Mouse (Mus musculus): ENCODE measurements around the gene Mical2.

The Mical2 gene

DNA sequence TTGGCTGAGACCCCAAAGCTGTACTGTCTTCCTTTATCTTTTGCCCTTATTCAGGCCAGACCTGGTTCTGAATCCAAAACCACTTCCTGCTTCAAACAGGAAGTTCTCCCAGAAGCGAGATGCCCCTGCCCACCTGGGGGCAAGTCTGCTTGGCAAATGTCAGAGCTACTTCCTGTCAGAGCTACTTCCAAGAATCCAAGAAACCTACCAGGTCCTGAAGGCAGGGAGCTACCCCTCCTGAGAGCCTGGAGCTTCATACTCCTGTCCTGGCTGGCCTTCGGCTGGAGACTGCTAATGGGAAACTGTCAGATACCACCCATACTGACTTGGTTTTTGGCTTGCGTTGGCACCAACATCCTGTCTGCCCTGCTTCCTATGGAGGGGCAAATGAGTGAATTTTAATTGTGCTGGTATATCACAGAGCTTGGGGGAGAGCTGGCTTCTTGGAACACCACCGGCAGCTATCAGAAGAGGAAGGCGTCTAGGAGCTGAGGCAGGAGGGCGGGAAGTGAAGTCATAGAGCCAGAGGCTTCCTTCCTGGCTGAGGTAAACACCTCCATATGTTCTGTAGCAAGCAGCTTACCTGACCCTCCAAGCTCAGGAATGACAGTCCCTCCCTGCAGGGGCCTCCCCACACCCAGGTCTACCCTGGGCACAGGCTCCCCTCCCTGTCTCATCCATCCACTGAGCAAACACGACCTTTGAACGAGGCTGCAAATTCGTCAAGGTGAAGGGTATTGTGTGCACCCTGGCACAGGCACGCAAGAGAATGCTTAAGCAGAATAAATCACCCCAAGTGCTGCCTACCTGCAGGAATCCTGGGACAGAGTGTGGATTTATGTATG lies 17.1 kb upstream of the Mical2 start:
- DNase-seq (ENCODE audit: extremely low read depth, low read depth), result no peak

GRCm38 (mm10) chr7:112209621-112210020 lies 16.0 kb upstream of the Mical2 start:
- DNase-seq (ENCODE audit: extremely low read depth, low read depth), result no peak

DNA sequence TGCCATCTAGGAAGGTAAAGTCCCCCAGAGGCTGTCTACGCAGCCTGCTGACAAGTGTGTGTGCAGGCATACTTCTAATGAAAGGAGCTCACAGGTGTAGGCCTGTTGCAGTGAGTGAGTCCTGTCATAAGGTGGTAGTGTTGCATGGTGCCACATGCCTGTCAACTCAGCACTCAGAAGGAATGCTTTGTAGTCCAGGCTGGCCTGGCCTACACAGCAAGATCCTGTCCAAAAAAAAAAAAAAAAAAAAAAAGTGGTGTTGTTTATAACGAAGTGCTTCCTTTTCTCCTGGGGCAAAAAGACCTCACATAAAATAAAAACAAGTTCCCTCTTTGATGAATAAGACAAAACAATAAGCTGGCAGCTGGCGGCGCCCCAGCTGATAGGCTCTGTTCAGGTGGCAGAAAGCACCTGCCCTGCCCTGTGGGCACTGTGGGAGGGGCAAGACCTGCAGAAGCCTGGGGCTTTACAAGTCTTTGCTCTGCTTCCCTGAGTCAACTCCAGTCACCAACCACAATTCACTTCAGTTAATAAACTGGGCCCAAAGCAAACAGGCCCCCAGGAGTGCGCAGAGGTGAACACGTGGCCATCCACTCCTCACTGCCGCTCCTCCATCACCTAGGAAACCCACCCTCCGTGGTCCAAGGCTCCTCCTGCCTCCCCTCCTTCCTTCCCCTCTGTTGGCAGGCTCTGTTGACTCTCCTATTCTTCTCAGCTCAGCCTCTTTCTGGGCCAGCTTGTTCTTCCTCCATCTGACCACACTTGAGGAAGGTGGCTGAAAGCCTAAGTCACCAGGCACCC lies 12.5 kb upstream of the Mical2 start:
- DNase-seq (ENCODE audit: extremely low read depth, low read depth), result no peak

DNA sequence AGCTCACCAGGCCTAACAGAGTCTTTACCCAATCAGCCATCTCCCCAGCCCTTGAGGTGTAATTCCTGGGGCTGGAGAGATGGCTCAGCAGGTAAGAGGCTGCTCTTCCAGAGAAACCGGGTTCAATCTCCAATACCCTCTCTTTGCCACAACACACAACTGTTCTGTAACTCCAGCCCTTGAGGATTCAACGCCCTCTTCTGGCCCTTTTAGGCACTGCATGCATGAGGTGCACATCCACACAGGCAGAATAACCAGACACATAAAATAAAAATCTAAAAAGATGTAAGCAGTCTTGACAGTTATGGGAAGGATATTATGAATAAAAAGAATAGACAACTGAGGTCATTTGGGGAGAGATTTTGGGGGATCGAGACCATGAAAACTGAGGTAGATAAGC lies 9.8 kb upstream of the Mical2 start:
- no peak for DNase-seq (ENCODE audit: extremely low read depth, low read depth)

- no peak for DNase-seq (ENCODE audit: extremely low read depth, low read depth)
Measured at GRCm38 (mm10) chr7:112216720-112217119, 8.9 kb upstream of the Mical2 start.

GRCm38 (mm10) chr7:112217208-112217607 lies 8.4 kb upstream of the Mical2 start:
- DNase-seq (ENCODE audit: extremely low read depth, low read depth), result no peak

DNA sequence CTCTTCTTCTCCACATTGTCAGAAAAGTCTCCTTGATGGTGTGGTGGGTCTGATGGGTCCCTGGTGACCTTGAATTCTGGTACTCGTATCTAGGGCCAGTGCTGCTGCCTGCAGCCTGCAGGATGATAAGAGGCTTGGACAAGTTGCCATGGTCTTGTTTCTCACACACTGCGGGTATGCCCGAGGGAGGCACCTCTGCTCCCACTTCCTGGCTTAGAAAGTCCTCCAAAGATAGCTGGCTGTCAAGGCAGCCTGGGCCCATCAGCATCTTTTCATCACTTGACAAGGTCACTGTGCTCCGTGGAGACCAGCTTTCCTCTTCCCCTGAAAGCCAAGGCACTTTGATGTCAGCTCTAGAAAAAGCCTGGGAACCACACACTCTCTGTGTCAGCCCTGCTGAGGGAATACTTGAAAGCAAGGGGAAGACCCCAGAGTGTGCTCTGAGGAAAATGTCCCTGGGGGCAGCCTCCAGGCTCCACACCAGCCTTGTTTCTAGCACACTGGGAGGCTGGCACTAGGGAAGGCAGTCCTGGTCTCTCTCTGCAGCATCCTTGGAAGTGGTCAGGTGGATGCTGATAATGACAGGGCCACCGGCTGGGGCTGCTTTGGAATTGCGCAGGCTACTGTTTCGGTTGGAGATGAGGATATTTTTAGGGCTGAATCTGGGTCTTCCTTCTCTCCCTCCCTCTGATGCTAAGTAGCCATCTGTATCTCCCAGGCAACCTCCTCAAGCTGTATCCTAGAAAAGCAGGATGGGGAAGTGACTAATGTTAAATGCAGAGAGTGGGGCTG lies 2.7 kb upstream of the Mical2 start:
- DNase-seq (ENCODE audit: extremely low read depth, low read depth), result no peak

DNA sequence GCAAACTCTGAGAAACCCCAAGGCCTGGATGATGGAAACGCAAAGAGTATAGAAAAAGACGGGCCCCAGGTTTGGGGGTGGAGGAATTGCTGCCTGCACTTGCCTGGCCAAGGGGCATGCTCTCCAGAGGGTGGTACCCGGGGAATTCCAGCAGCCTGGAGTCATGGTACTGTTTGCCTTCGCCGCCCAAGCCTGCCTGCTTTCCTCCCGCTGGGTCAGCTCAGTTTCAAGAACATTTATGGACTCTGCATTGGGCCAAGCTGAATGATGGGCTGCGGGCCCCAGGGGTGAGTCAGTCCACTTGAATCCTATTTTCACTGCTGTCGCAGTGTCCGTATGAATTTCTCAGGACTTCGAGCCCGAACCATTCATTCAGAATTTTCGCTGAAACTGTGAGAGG lies 802 bp upstream of the Mical2 start:
- DNase-seq (ENCODE audit: extremely low read depth, low read depth), result no peak

- DNase-seq (ENCODE audit: extremely low read depth, low read depth), result no peak
Measured at GRCm38 (mm10) chr7:112226446-112227265, 1.0 kb downstream of the Mical2 start.

DNA sequence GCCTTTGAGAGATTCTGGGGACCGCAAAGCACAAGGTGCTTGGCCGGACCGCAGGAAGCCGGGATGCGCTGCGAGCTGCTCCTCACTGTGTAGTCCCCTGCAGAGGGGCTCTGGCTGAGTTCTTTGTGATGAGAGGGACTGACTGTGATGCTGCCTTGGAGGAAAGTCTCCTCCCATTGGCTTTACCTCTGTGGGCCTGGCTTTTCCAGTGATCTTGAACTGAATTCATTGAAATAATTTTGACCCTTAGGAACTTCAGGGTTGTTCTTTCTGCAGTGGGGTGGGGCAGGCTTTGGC lies 1.6 kb downstream of the Mical2 start:
- DNase-seq (ENCODE audit: extremely low read depth, low read depth), result no peak

DNA sequence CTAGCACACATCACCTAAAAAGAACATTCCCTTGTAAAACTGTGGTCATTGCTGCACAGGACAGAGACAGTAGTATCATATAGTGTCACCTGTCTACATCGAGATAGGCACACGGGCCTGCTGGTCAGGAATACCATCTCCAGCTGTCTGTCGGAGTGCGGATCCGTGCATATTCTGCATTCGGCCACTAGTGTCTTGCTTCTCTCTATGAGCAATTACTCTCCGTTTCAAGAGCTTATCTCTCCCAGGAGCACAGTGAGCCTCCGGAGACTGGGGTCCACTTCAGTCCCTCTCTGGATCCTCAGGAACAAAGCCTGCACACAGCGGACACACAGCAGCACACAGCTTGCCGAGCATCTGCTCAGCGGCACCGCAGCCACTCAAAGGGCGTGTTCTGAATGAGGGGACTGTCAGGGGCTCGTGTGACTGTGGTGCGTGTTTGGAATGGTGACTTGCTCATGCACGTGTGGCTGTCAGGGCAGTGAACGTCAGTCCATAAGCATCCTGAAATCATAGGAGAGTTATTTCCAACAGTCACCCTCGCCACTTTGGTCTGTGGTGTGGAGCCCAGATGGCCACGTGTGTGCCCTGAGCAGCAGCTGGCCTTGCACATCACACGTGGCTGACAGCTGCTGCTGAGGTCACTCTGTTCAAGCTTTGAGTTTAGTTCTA lies 3.3 kb downstream of the Mical2 start:
- no peak for DNase-seq (ENCODE audit: extremely low read depth, low read depth)

DNA sequence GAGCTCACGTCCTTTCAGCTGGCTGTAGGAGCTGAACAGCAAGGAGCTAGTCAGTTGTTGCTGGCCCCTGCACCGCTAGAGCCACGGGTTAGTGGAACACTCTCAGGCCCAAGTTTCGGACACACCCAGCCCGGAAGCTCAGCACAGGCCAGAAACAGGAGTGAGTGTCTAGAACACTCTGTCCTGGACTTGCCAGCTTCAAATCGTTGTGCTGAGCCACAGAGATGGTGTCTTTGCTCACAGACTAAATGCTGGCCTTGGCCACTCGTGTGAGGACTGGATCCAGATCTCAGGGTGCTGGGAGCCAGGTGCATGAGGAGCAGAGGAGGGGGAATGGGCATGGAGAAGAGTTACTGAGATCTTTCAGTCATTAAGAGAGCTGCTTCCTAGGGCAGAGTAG lies 6.1 kb downstream of the Mical2 start:
- DNase-seq (ENCODE audit: extremely low read depth, low read depth), result no peak

GRCm38 (mm10) chr7:112233345-112234005 lies 7.8 kb downstream of the Mical2 start:
- DNase-seq (ENCODE audit: extremely low read depth, low read depth), result no peak

- no peak for DNase-seq (ENCODE audit: extremely low read depth, low read depth)
Measured at GRCm38 (mm10) chr7:112234410-112234809, 8.8 kb downstream of the Mical2 start.

GRCm38 (mm10) chr7:112235493-112235892 lies 9.8 kb downstream of the Mical2 start:
- no peak for DNase-seq (ENCODE audit: extremely low read depth, low read depth)

DNA sequence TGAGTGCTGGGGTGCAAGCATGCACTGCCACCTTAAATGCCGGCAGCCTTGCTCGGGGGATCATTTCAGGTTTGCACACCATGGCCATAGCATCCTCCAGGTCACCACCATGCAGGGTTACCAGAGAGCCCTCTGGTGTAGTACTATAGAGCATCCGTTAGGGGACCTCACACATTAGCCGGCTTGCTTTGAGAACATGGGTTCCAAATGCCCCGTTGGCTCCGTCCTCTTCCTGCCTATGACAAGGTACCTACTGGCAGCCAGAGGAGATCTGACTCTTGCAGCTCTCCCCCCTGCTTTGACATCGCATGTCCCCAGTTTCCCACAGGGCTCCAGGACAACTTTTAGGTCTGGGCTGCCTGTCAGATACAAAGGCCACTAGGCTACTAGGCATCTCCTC lies 11.6 kb downstream of the Mical2 start:
- DNase-seq (ENCODE audit: extremely low read depth, low read depth), result no peak

- DNase-seq (ENCODE audit: extremely low read depth, low read depth), result no peak
Measured at GRCm38 (mm10) chr7:112237868-112238267, 12.2 kb downstream of the Mical2 start.

DNA sequence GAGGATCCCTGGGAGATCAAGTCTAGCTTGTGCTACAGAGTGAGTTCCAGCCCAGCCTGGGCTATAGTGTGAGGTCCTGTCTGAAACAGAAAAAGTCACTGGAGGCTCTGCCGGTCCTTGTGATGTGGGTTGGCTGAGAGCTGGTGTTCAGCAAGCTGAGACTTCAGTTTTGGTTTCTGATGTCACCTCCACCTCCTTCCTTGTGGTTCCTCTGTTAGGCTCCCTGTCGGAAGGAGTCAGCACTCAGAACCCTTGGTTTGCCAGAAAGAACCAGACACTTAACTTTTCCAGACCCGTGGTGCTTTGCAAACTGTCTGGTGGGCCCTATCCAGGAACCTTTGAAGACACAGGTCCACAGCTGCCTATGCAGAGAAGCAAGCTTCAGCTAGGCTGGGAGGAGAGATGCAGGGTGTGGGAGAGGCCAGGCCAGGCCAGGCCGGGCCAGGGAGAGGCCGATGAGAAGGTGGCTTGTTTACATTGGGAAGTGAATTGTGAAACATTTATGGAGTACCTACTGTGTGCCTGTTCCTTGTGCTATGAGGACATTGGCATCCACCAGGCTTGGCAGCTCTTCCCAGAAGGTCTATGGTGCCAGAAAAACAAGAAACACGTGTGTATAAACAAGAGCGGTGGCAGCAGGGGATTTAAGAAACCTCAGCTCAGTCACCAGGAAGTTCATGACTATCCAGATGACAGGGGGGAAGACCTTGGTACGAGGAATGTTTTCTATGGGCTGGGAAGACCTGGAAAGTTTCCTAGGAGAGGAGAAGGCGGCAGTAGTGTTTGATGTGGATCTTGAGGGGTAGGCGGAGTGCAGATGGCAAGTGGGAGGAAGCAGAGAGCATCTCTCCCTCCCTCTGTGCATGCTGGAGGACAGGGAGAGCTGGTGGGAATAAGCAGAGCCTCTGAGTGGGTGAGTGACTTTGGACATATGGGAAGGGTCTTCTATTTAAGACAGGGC lies 13.4 kb downstream of the Mical2 start:
- DNase-seq (ENCODE audit: extremely low read depth, low read depth), result no peak

DNA sequence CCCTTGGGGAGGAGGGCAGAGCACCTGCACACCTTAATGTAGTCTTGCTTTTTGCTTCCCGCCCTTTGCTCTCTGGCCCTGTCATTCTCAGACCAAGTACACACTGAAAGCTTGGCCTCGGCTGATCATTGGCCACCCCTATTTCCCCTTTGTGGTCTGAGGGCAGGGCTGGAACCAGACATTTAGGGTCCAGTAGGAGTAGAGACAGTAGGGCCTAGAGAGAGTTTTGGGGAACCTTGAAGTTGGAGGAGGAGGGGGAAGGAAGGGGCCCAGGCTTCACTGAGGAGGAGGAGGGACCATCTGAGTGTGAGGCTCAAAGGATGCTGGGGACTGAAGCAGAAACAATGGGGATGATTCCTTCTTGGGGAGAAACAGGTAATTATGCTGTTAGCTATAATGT lies 15.1 kb downstream of the Mical2 start:
- DNase-seq (ENCODE audit: extremely low read depth, low read depth), result no peak

Measured in MEL-GATA-1-ER (cell line).